Mouse (Mus musculus) bone marrow macrophage, adult 2 months (primary cell): ENCODE measurements around the gene Actrt2.

Source experiments
- CTCF ChIP-seq: IDR thresholded peaks from 2 replicates; pipeline ENCODE4 v1.5.1; 2012; ENCODE audit warnings: low read depth, mild to moderate bottlenecking, low read length, moderate library complexity
- POLR2A ChIP-seq: IDR thresholded peaks from 2 replicates; pipeline ENCODE4 v1.6.1; 2012; ENCODE audit warnings: mild to moderate bottlenecking, low read depth, low read length, borderline replicate concordance

- TF ChIP-seq CTCF (no peak), POLR2A (no peak)
Observed at GRCm38 (mm10) chr4:154661256-154661655, 6.4 kb downstream of the Actrt2 start.
